Mouse (Mus musculus) neural tube, embryonic 14.5 days (tissue): Measurements from ENCODE around the gene Tshz2. TPM values are rescaled to one million over a fixed set of nuclear protein-coding genes. Genes with fewer than 3 reads are reported as not detected.

Experiments used
- ATAC-seq: fragments of 200-750 bp; cut with Nextera tagmentation; 2 replicates; pipeline ENCODE4 v1.8.0; 2017; ENCODE audit warnings: low read depth, mild to moderate bottlenecking, moderate TSS enrichment, moderate library complexity
- H3K27ac ChIP-seq: fragments of 300-500 bp; sonication (generic); 2 replicates; pipeline ENCODE4 v1.5.1; 2014; ENCODE audit warnings: low read depth, mild to moderate bottlenecking, control low read depth, low read length, moderate library complexity, mixed read lengths
- H3K27me3 ChIP-seq: fragments of 300-500 bp; sonication (generic); 2 replicates; pipeline ENCODE4 v1.6.1; 2014; ENCODE audit warnings: low read length; ENCODE audit not compliant: control insufficient read depth, insufficient read depth
- H3K36me3 ChIP-seq: fragments of 300-500 bp; sonication (generic); 2 replicates; pipeline ENCODE4 v1.6.1; 2014; ENCODE audit warnings: low read length, mixed read lengths; ENCODE audit not compliant: control insufficient read depth, insufficient read depth
- H3K4me1 ChIP-seq: fragments of 300-500 bp; sonication (generic); 2 replicates; pipeline ENCODE4 v1.6.1; 2014; ENCODE audit warnings: low read length; ENCODE audit not compliant: control insufficient read depth, insufficient read depth
- H3K4me2 ChIP-seq: fragments of 300-500 bp; sonication (generic); 2 replicates; pipeline ENCODE4 v1.6.1; 2014; ENCODE audit warnings: mild to moderate bottlenecking, low read depth, low read length, control low read depth
- H3K4me3 ChIP-seq: fragments of 300-500 bp; sonication (generic); 2 replicates; pipeline ENCODE4 v1.5.1; 2014; ENCODE audit warnings: low read depth, low read length, control low read depth, mixed read lengths
- H3K9ac ChIP-seq: fragments of 300-500 bp; sonication (generic); replicated peaks from 2 replicates; pipeline ENCODE4 v1.6.1; 2014; ENCODE audit warnings: low read depth, mild to moderate bottlenecking, control low read depth, low read length, mixed read lengths
- H3K9me3 ChIP-seq: fragments of 300-500 bp; sonication (generic); 2 replicates; pipeline ENCODE4 v1.6.1; 2016; ENCODE audit warnings: low read length; ENCODE audit not compliant: control insufficient read depth
- WGBS: fragments of 180-500 bp; shearing (Covaris S2); extraction: QIAGEN DNeasy Blood & Tissue Kit; methylation state at CpG from one replicate; pipeline ENCODE4 v1.1.7; 2014; 5-methylcytosine and 5-hydroxymethylcytosine counted together
- polyA plus RNA-seq: library from polyadenylated mRNA; unstranded; fragments of >200 nt; fragmentation: Nextera tagmentation; extraction: Ambion mirVana; gene quantifications from 2 replicates; pipeline ENCODE4 v1.2.1, GENCODE M21; 2014

The Tshz2 gene
- polyA plus RNA-seq, 1 experiment from 2014 or later: 54.5 TPM

GRCm38 (mm10) chr2:169636414-169636813, 3.6 kb downstream of the Tshz2 start:
- H3K36me3 ChIP-seq: no peaks in the 10 kb centered on the region
- peak overlapping the region; percentile 76 for H3K4me2 ChIP-seq
- H3K27ac ChIP-seq: peak overlapping the region; percentile 40; the same call in 1 of the 2 replicates
- peaks cover 14% of the 10 kb centered on the region; the same call in 1 of the 2 replicates for H3K4me1 ChIP-seq
- WGBS: 54% methylated on average over 4 of the region's 4 CpGs
- H3K9ac ChIP-seq: peak overlapping the region; percentile 97; the same call in 1 of the 2 replicates
- ATAC-seq: no peak
- no peaks in the 10 kb centered on the region for H3K9me3 ChIP-seq
- H3K4me3 ChIP-seq: peak overlapping the region; percentile 34
- H3K27me3 ChIP-seq: no peaks in the 10 kb centered on the region

- H3K27me3 ChIP-seq: no peaks in the 10 kb centered on the region
- 52% methylated on average over 14 of the region's 14 CpGs for WGBS
- H3K9ac ChIP-seq: no peak overlapping the region
- no peaks in the 10 kb centered on the region for H3K9me3 ChIP-seq
- H3K4me3 ChIP-seq: no peak overlapping the region
- H3K36me3 ChIP-seq: no peaks in the 10 kb centered on the region
- no peak overlapping the region for H3K27ac ChIP-seq
- H3K4me1 ChIP-seq: peaks cover 16% of the 10 kb centered on the region; the same call in 1 of the 2 replicates
- no peak for ATAC-seq
- peak overlapping the region; percentile 23; the same call in 1 of the 2 replicates for H3K4me2 ChIP-seq
These were observed 8.7 kb downstream of the Tshz2 start for GRCm38 (mm10) chr2:169641547-169641946.

GRCm38 (mm10) chr2:169642420-169642819, 9.6 kb downstream of the Tshz2 start:
- H3K9me3 ChIP-seq: no peaks in the 10 kb centered on the region
- ATAC-seq: no peak
- no peaks in the 10 kb centered on the region for H3K27me3 ChIP-seq
- H3K9ac ChIP-seq: no peak overlapping the region
- no peak overlapping the region for H3K4me3 ChIP-seq
- H3K4me2 ChIP-seq: no peak overlapping the region
- 85% methylated on average over 8 of the region's 8 CpGs for WGBS
- H3K4me1 ChIP-seq: peaks cover 16% of the 10 kb centered on the region; the same call in 1 of the 2 replicates
- no peaks in the 10 kb centered on the region for H3K36me3 ChIP-seq
- H3K27ac ChIP-seq: no peak overlapping the region

DNA sequence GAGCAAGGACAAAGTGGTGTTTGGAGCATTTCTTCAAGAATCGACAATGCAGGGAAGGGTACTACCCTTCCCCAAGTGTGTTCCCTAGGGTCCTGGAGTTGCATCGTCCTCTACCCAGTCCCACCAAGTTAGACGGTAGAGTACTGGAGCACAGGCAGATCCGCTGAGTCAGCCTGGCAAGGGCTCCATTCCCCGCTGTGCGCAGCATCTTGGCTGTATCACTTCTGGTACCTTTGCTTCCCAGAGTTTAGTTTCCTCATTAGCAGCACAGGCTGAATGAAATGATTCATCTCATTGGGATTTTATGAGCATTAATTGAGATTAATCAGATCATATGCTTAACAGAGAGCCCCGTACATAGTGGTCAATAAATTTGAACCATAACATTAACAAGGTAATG, 14.3 kb downstream of the Tshz2 start:
- Histone ChIP-seq H3K9me3 (no peaks in the 10 kb centered on the region), H3K9ac (no peak overlapping the region), H3K27me3 (no peaks in the 10 kb centered on the region), H3K36me3 (no peaks in the 10 kb centered on the region), H3K4me2 (no peak overlapping the region), H3K4me1 (no peaks in the 10 kb centered on the region), H3K4me3 (no peak overlapping the region), H3K27ac (no peak overlapping the region)
- ATAC-seq: no peak
- WGBS: 71% methylated on average over 7 of the region's 7 CpGs

GRCm38 (mm10) chr2:169649262-169649885, 16.6 kb downstream of the Tshz2 start:
- H3K27ac ChIP-seq: no peak overlapping the region
- no peaks in the 10 kb centered on the region for H3K36me3 ChIP-seq
- WGBS: 79% methylated on average over 7 of the region's 7 CpGs
- H3K4me2 ChIP-seq: no peak overlapping the region
- H3K4me3 ChIP-seq: no peak overlapping the region
- no peak for ATAC-seq
- H3K4me1 ChIP-seq: no peaks in the 10 kb centered on the region
- H3K9ac ChIP-seq: no peak overlapping the region
- no peaks in the 10 kb centered on the region for H3K27me3 ChIP-seq
- no peaks in the 10 kb centered on the region for H3K9me3 ChIP-seq

DNA sequence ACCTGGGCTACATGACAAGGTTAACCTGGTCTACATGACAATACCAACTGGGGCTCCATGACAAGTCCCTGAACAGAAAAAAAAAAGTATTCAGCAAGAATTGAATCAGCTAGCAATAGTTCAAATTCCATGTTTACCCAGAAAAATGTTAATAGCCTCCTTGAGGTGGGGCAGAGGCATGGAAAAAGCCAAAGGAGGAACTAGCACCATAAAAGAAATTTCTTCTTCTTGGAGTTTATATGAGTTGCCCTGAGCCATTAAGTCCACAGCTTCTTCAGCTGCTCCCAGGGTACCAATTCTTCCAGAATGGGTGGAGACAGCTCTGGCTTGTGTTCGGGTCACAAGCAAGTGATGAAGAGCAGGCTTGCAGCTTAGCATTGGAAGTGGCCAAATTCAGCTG, 20.5 kb downstream of the Tshz2 start:
- WGBS: 84% methylated on average over 1 of the region's 1 CpGs
- no peak overlapping the region for H3K4me3 ChIP-seq
- H3K9ac ChIP-seq: no peak overlapping the region
- H3K4me1 ChIP-seq: peaks cover 6% of the 10 kb centered on the region; the same call in 1 of the 2 replicates
- H3K9me3 ChIP-seq: no peaks in the 10 kb centered on the region
- H3K36me3 ChIP-seq: no peaks in the 10 kb centered on the region
- no peaks in the 10 kb centered on the region for H3K27me3 ChIP-seq
- no peak for ATAC-seq
- H3K4me2 ChIP-seq: no peak overlapping the region
- H3K27ac ChIP-seq: no peak overlapping the region

DNA sequence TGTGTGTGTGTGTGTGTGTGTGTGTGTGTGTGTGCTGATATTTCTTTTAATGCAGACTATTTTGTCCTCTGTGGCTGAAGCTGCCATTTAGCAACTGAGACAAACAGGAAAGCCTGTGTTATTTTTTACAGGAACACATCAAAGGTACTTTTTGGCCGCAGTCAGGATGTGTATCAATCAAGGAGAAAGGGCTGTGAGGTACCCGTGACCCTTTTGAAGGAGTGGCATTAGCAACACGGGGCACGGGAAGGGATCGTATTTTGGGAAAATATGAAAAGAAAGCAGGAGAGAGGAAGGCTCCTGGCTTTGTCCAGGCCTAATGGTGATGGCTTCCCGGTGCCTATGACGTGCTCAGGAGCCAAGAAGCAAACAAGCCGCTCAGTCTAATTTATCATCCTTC, 31.0 kb downstream of the Tshz2 start:
- Histone ChIP-seq H3K9me3 (no peaks in the 10 kb centered on the region), H3K36me3 (no peaks in the 10 kb centered on the region), H3K27ac (peak overlapping the region; percentile 34; the same call in 1 of the 2 replicates), H3K27me3 (no peaks in the 10 kb centered on the region), H3K4me1 (peaks cover 26% of the 10 kb centered on the region; the same call in 1 of the 2 replicates), H3K9ac (no peak overlapping the region), H3K4me3 (no peak overlapping the region), H3K4me2 (no peak overlapping the region)
- ATAC-seq: no peak
- 48% methylated on average over 8 of the region's 8 CpGs for WGBS

- Histone ChIP-seq H3K4me2 (no peak overlapping the region), H3K4me3 (no peak overlapping the region), H3K4me1 (peaks cover 18% of the 10 kb centered on the region; the same call in 1 of the 2 replicates), H3K27me3 (no peaks in the 10 kb centered on the region), H3K27ac (no peak overlapping the region), H3K9ac (no peak overlapping the region), H3K9me3 (no peaks in the 10 kb centered on the region), H3K36me3 (no peaks in the 10 kb centered on the region)
- ATAC-seq: no peak
- 94% methylated on average over 7 of the region's 7 CpGs for WGBS
These were observed 38.5 kb downstream of the Tshz2 start for GRCm38 (mm10) chr2:169671264-169671663.

DNA sequence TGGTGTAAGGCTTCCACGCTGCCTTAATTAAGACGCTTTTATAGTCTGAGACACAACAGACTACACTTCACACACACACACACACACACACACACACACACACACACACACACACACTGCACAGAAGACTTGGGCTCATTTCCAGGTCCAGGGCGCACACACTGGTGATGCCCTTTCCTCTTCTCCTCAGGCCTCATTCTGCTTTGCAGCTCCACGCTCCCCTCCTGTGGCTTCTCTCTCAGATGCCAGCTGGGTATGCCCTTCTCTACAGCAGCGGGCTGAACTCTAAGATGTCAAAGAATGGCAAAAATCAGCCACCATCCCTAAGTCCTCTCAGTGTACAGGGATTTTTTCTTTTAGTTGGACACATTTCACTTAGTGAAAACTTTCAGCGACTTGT, 41.0 kb downstream of the Tshz2 start:
- no peaks in the 10 kb centered on the region for H3K9me3 ChIP-seq
- H3K27me3 ChIP-seq: no peaks in the 10 kb centered on the region
- H3K36me3 ChIP-seq: no peaks in the 10 kb centered on the region
- no peak overlapping the region for H3K4me3 ChIP-seq
- WGBS: 78% methylated on average over 6 of the region's 6 CpGs
- H3K4me1 ChIP-seq: 0 out of 2 replicates have a peak, but pooled peaks cover 3% of the 10 kb centered on the region
- no peak for ATAC-seq
- H3K9ac ChIP-seq: no peak overlapping the region
- no peak overlapping the region for H3K27ac ChIP-seq
- H3K4me2 ChIP-seq: no peak overlapping the region
